Mouse (Mus musculus) heart, postnatal 36 days (tissue): Measurements from ENCODE around the gene Ipo13. TPM values are rescaled to one million over a fixed set of nuclear protein-coding genes. Genes with fewer than 3 reads are reported as not detected.

Source experiments
- DNase-seq, 2 experiments: peaks; one replicate each; pipeline ENCODE4 v3.0.0; 2021 to 2022
- intact Hi-C: fragments of 180-260 bp; cut with DNase I; formaldehyde crosslinking; loops from one replicate; pipeline ENCODE4 v1.15.1; 2025
- total RNA-seq, 2 experiments: library from RNA; stranded (reverse); gene quantifications; 2 replicates each; pipeline ENCODE4 v1.2.3; 2021

Gene Ipo13
- total RNA-seq, 2 experiments from 2014 or later, result 74.0 to 80.7 TPM

- intact Hi-C loops, result no loop called here
- peak; percentile 44 to 45 for DNase-seq
Measured at GRCm38 (mm10) chr4:117850871-117851270, 63.9 kb downstream of the Ipo13 start.

GRCm38 (mm10) chr4:117850176-117850575 lies 64.6 kb downstream of the Ipo13 start:
- intact Hi-C loops, result no loop called here
- DNase-seq, result peak in 1 of 2 experiments; percentile 6

- DNase-seq, result no peak
- intact Hi-C loops, result no loop called here
Measured at GRCm38 (mm10) chr4:117849506-117849905, 65.3 kb downstream of the Ipo13 start.

- DNase-seq, result no peak
- intact Hi-C loops, result no loop called here
Measured at GRCm38 (mm10) chr4:117849063-117849462, 65.7 kb downstream of the Ipo13 start.

GRCm38 (mm10) chr4:117847011-117847410 lies 67.8 kb downstream of the Ipo13 start:
- intact Hi-C loops, result no loop called here
- DNase-seq, result no peak

- DNase-seq, result no peak
- intact Hi-C loops, result no loop called here
Measured at GRCm38 (mm10) chr4:117846261-117846660, 68.5 kb downstream of the Ipo13 start.

GRCm38 (mm10) chr4:117845316-117845715 lies 69.5 kb downstream of the Ipo13 start:
- intact Hi-C loops, result no loop called here
- no peak for DNase-seq

Other genes starting within 250 kb of the Ipo13 start
- gene Dmap1, start 232.7 kb downstream of the Ipo13 start, total RNA-seq, result 10 to 100 TPM; 18.2 to 20.3 TPM
- not detected for gene Gm12845, start 190.6 kb downstream of the Ipo13 start, total RNA-seq
- not detected for gene Klf17, start 149.4 kb downstream of the Ipo13 start, total RNA-seq
- 1 to 10 TPM; 4.3 to 4.7 TPM for gene Slc6a9, start 80.5 kb downstream of the Ipo13 start, total RNA-seq
- gene Ccdc24, start 42.4 kb downstream of the Ipo13 start, total RNA-seq, result under 1 TPM; 0.08 to 0.33 TPM
- gene B4galt2, start 31.5 kb downstream of the Ipo13 start, total RNA-seq, result 1 to 10 TPM; 4.7 to 5.2 TPM
- 100 to 1,000 TPM; 116 to 120 TPM for gene Atp6v0b, start 27.7 kb downstream of the Ipo13 start, total RNA-seq
- gene Dph2, start 23.0 kb downstream of the Ipo13 start, total RNA-seq, result 1 to 10 TPM; 2.9 to 5.0 TPM
- under 1 TPM in 1 of 2 experiments, not detected in 1; 0.30 TPM for gene Artn, start 14.8 kb upstream of the Ipo13 start, total RNA-seq
- gene St3gal3, start 219.9 kb upstream of the Ipo13 start, total RNA-seq, result 10 to 100 TPM; 60.3 to 66.4 TPM